Mouse (Mus musculus) hindbrain, embryonic 11.5 days (tissue): ENCODE results near the gene Chn1. TPM values are rescaled to one million over a fixed set of nuclear protein-coding genes. Genes with fewer than 3 reads are reported as not detected.
A peak's percentile ranks its signal among the peaks of the same experiment; 100 is the strongest.

Source experiments
- ATAC-seq: fragments of 200-750 bp; cut with Nextera tagmentation; 2 replicates; pipeline ENCODE4 v1.8.0; 2017; ENCODE audit warnings: mild to moderate bottlenecking, moderate TSS enrichment, moderate library complexity; ENCODE audit not compliant: low FRiP score
- DNase-seq: peaks from one replicate; pipeline ENCODE4 v3.0.0-alpha.2; 2015; ENCODE audit warnings: low spot score
- H3K27ac ChIP-seq: fragments of 300-500 bp; sonication (generic); 2 replicates; pipeline ENCODE4 v1.5.1; 2014; ENCODE audit warnings: mild to moderate bottlenecking, low read depth, low read length
- H3K27me3 ChIP-seq: fragments of 300-500 bp; sonication (generic); 2 replicates; pipeline ENCODE4 v1.6.1; 2014; ENCODE audit warnings: mild to moderate bottlenecking, low read length, moderate library complexity, mixed read lengths; ENCODE audit not compliant: control insufficient read depth, insufficient read depth
- H3K36me3 ChIP-seq: fragments of 300-500 bp; sonication (generic); 2 replicates; pipeline ENCODE4 v1.6.1; 2014; ENCODE audit warnings: mild to moderate bottlenecking, low read length, moderate library complexity, mixed read lengths; ENCODE audit not compliant: control insufficient read depth, insufficient read depth
- H3K4me1 ChIP-seq: fragments of 300-500 bp; sonication (generic); replicated peaks from 2 replicates; pipeline ENCODE4 v1.6.1; 2014; ENCODE audit warnings: low read length, mixed read lengths; ENCODE audit not compliant: control insufficient read depth, insufficient read depth
- H3K4me2 ChIP-seq: fragments of 300-500 bp; sonication (generic); replicated peaks from 2 replicates; pipeline ENCODE4 v1.6.1; 2014; ENCODE audit warnings: mild to moderate bottlenecking, low read depth, low read length
- H3K4me3 ChIP-seq: fragments of 300-500 bp; sonication (generic); 2 replicates; pipeline ENCODE4 v1.5.1; 2014; ENCODE audit warnings: low read depth, low read length
- H3K9ac ChIP-seq: fragments of 300-500 bp; sonication (generic); 2 replicates; pipeline ENCODE4 v1.6.1; 2014; ENCODE audit warnings: low read depth, low read length
- H3K9me3 ChIP-seq: fragments of 300-500 bp; sonication (generic); 2 replicates; pipeline ENCODE4 v1.6.1; 2016; ENCODE audit warnings: low read length; ENCODE audit not compliant: control insufficient read depth
- WGBS: fragments of 180-500 bp; shearing (Covaris S2); extraction: QIAGEN DNeasy Blood & Tissue Kit; methylation state at CpG from one replicate; pipeline ENCODE4 v1.1.7; 2014; 5-methylcytosine and 5-hydroxymethylcytosine counted together
- polyA plus RNA-seq: library from polyadenylated mRNA; unstranded; fragments of >200 nt; fragmentation: Nextera tagmentation; extraction: Ambion mirVana; gene quantifications from 2 replicates; pipeline ENCODE4 v1.2.1, GENCODE M21; 2014

The Chn1 gene
- polyA plus RNA-seq, 1 experiment from 2014 or later: 90.3 TPM

DNA sequence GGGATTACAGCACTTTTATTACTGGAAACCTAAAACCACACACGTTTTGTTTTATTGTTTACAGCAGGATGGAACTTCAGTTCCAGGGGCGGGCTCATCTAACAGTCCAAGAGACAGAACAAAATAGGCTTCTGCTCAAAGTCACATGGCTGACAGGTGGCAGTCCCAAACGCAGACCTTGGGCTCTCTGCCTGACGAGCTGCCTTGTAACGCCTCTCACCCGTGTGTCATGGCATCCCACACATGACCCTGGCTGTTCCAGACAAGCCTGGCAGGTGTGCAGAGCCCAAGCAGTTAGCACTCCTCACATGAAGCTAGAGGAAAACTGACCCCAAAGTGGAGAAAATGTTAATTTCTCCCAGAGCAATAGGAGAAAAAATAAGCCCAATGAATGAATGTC lies 163.3 kb downstream of the Chn1 start:
- 88% methylated on average over 6 of the region's 6 CpGs for WGBS
- ATAC-seq: no peak

DNA sequence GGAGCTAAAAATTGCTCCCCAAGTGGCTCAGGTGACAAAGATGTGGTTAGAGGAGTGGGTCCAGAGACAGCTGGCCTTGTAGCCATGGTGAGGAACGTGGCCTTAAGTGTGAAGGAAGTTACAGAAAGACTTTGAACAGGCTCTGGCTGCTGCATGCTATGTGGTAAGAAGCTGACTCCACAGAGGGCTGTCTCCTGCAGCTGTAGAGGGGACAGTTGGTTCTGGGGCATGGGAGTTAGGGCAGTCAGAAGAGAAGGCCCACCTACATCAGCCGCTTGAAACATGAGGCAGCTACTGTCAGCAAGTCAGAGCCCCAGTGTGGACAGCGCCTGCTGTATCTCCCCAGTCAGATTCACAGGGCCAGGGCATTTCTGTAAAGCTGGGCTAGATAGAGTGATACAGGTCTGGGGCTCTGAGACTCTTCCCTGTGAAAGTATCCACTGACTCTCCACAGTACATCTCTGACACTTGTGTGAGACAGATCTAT lies 165.4 kb downstream of the Chn1 start:
- ATAC-seq (no peak), DNase-seq (no peak)
- Histone ChIP-seq H3K4me1 (no peaks in the 10 kb centered on the region; the same call in 1 of the 2 replicates), H3K27me3 (no peaks in the 10 kb centered on the region), H3K9me3 (no peaks in the 10 kb centered on the region), H3K27ac (no peak overlapping the region), H3K36me3 (0 out of 2 replicates have a peak, but pooled peaks cover 2% of the 10 kb centered on the region), H3K4me2 (no peak overlapping the region), H3K4me3 (no peak overlapping the region), H3K9ac (no peak overlapping the region)
- 84% methylated on average over 3 of the region's 3 CpGs for WGBS

More for the DNA sequence above, 163.3 kb downstream of the Chn1 start:
- Histone ChIP-seq H3K36me3 (0 out of 2 replicates have a peak, but pooled peaks cover 2% of the 10 kb centered on the region), H3K4me3 (no peak overlapping the region), H3K4me1 (no peaks in the 10 kb centered on the region; the same call in 1 of the 2 replicates), H3K9me3 (no peaks in the 10 kb centered on the region), H3K27ac (no peak overlapping the region), H3K9ac (no peak overlapping the region), H3K27me3 (no peaks in the 10 kb centered on the region), H3K4me2 (no peak overlapping the region)
- DNase-seq: no peak

DNA sequence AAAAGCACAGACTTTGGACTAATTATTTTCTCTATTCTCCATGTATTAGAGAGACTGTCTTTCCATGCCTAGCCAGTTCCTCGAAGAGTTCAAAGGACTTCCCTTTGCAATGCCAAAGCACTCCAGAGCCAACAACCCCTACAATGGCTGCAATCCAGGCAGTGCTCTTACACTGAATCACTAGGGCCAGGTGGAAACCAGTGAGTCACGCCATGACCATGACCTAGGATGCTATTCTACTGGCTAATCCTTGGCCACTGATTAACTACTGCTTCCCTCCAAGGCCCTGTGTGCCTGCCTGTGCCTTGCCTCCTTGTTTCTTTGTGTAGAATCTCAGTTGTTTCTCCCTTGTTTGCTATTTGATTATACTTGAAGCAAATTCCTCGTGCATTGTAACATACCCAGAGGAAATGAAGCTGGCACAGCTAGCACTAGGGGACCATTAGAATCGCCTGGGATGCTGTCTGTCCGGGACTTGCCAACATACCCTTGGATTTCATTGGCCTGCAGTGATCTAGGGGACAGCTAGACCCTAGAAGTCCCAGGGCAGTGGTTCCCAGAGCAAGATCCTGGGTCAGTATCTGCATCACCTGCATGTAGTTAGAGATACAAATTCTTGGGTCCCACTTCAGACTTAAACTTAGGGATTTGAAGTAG lies 166.0 kb downstream of the Chn1 start:
- WGBS: 91% methylated on average over 5 of the region's 5 CpGs
- DNase-seq (no peak), ATAC-seq (no peak)
- Histone ChIP-seq H3K9me3 (no peaks in the 10 kb centered on the region), H3K36me3 (0 out of 2 replicates have a peak, but pooled peaks cover 2% of the 10 kb centered on the region), H3K9ac (no peak overlapping the region), H3K27me3 (no peaks in the 10 kb centered on the region), H3K4me1 (no peaks in the 10 kb centered on the region; the same call in 1 of the 2 replicates), H3K27ac (no peak overlapping the region), H3K4me3 (no peak overlapping the region), H3K4me2 (no peak overlapping the region)

DNA sequence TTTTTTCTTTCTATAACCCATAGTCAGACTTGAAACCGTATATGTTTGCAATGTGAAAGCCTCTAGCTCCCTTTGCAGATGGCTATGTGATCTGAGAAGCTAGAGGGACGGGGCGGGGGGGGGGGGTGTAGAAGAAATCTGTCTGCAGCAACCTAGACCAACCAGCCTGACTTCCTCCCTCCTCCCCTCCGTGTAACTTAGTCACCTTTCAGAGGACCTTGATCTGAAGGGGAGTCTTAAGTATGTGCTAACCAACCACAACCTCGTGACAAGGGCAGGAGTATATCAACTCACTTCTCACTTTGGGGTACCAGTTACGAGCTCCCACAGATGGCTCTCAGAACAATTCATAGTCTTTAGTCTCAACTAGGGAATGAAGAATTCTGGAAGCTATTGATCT lies 166.8 kb downstream of the Chn1 start:
- no peak overlapping the region for H3K27ac ChIP-seq
- H3K9ac ChIP-seq: no peak overlapping the region
- no peak overlapping the region for H3K4me2 ChIP-seq
- no peak for ATAC-seq
- DNase-seq: no peak
- no peaks in the 10 kb centered on the region; the same call in 1 of the 2 replicates for H3K4me1 ChIP-seq
- H3K27me3 ChIP-seq: no peaks in the 10 kb centered on the region
- H3K36me3 ChIP-seq: 0 out of 2 replicates have a peak, but pooled peaks cover 2% of the 10 kb centered on the region
- 81% methylated on average over 6 of the region's 6 CpGs for WGBS
- H3K4me3 ChIP-seq: no peak overlapping the region
- no peaks in the 10 kb centered on the region for H3K9me3 ChIP-seq

DNA sequence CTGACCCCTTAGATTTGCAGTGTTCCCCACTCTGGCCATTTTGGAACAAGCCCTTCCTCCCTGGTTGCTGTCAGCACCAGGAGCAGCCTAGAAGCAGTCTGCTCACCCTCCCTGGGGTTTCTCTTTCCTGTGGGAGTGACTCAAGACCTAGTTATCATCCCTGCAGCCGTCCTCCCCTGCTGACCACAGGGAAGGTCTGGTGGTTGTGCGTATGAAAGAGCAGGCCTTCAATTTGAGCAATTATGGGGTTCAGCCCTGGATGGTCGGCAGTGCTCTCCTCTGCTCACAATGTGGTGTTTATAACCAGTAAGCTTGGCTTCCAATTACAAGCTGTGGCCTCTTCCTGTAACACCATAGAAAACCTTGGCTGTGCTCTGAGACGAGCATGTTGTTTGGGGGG lies 167.5 kb downstream of the Chn1 start:
- Histone ChIP-seq H3K9me3 (no peaks in the 10 kb centered on the region), H3K4me1 (no peaks in the 10 kb centered on the region; the same call in 1 of the 2 replicates), H3K27me3 (no peaks in the 10 kb centered on the region), H3K9ac (no peak overlapping the region), H3K27ac (0 out of 2 replicates have a peak overlapping the region, but pooled peaks have one; percentile 27), H3K4me3 (no peak overlapping the region), H3K4me2 (no peak overlapping the region), H3K36me3 (0 out of 2 replicates have a peak, but pooled peaks cover 2% of the 10 kb centered on the region)
- DNase-seq: no peak
- WGBS: 50% methylated on average over 4 of the region's 4 CpGs
- ATAC-seq: no peak

DNA sequence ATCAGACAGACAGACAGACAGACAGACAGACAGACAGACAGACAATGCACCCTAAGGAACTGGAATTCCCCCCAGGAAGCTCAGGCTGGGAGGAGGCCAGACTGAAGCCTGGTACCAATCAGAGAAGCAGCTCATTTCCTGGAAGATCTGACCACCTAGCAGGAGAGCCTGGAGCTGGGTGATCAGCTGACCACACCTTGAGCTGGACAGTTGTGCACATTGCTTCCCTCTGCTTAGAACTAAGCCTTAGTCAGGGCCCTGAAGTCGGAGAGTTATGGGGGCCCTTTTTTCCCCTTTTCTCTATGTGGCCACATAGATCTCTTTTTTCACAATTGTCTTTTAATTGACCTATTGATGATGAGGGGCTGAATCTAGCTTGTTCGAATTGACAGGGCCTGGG lies 168.0 kb downstream of the Chn1 start:
- 64% methylated on average over 2 of the region's 2 CpGs for whole genome bisulfite sequencing
- no peak for DNase-seq
- 0 out of 2 replicates have a peak overlapping the region, but pooled peaks have one; percentile 27 for H3K27ac ChIP-seq
- H3K4me1 ChIP-seq: no peaks in the 10 kb centered on the region; the same call in 1 of the 2 replicates
- H3K9ac ChIP-seq: no peak overlapping the region
- no peaks in the 10 kb centered on the region for H3K27me3 ChIP-seq
- H3K9me3 ChIP-seq: no peaks in the 10 kb centered on the region
- H3K4me2 ChIP-seq: no peak overlapping the region
- ATAC-seq: no peak
- H3K4me3 ChIP-seq: no peak overlapping the region
- 0 out of 2 replicates have a peak, but pooled peaks cover 2% of the 10 kb centered on the region for H3K36me3 ChIP-seq

DNA sequence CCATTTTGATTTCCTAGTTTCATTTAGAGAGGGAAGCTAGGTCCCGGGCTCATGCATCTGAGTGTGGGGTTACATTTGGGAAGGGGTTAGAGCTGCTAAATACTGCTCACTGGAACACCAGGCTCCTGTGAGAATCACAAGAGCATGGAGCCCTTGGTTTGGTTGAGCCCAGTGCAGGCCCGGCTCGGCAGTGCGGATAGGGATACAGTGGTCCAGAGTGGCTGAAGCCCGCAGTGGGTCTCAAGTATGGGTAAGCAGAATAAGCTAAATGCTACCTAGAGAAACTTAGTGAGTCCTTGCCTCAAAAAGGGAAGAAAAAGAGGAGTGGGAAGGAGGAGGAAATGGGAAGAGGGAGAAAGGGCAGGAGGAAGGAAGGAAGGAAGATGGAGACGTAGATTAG lies 168.5 kb downstream of the Chn1 start:
- no peaks in the 10 kb centered on the region; the same call in 1 of the 2 replicates for H3K4me1 ChIP-seq
- 92% methylated on average over 6 of the region's 6 CpGs for WGBS
- H3K9me3 ChIP-seq: no peaks in the 10 kb centered on the region
- no peak for ATAC-seq
- no peaks in the 10 kb centered on the region for H3K27me3 ChIP-seq
- DNase-seq: no peak
- 0 out of 2 replicates have a peak, but pooled peaks cover 2% of the 10 kb centered on the region for H3K36me3 ChIP-seq
- H3K9ac ChIP-seq: no peak overlapping the region
- no peak overlapping the region for H3K27ac ChIP-seq
- H3K4me2 ChIP-seq: no peak overlapping the region
- no peak overlapping the region for H3K4me3 ChIP-seq

DNA sequence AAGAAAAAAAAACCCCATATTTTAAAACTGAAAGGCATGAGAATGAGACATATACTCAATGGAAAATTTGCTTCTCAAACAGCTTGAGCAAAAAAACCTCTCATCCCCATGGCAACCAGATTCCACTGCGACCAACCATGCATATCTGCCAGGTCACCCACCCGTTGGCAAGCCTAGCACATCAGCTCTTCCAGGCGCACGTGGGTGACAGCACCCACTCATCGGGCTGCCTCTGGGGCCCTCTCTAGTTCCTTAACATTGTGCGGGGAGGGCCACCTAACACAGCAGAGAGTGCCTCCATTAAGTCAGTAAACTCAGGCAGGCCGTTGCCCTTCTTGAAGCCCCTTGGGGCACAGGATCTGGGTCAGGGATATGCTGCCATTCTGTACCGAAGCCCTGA lies 170.1 kb downstream of the Chn1 start:
- ATAC-seq (no peak), DNase-seq (no peak)
- no peak overlapping the region for H3K4me3 ChIP-seq
- no peaks in the 10 kb centered on the region; the same call in 1 of the 2 replicates for H3K4me1 ChIP-seq
- no peak overlapping the region for H3K4me2 ChIP-seq
- no peaks in the 10 kb centered on the region for H3K27me3 ChIP-seq
- H3K9ac ChIP-seq: no peak overlapping the region
- no peaks in the 10 kb centered on the region for H3K36me3 ChIP-seq
- WGBS: 73% methylated on average over 8 of the region's 8 CpGs
- no peaks in the 10 kb centered on the region for H3K9me3 ChIP-seq
- no peak overlapping the region for H3K27ac ChIP-seq

DNA sequence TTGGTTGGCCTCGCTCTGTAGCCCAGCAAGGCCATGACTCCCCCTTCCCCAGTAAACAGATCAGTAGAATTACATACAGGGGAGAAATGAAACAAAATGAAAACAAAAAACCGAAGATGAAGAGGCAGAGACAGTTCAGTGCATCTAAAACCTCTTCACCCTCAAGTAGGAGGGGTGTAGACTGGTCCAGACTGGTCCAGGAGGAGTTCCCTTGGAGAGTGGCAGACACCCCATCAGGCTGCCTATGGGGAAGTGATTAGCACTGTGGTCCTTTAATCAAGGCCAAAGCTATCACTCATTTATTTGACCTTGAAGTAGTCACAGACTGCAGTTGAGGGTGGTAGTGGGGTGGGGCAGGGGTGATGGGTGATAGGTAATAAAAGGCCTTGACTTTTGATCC lies 170.6 kb downstream of the Chn1 start:
- H3K9ac ChIP-seq: no peak overlapping the region
- no peak for ATAC-seq
- WGBS: 80% methylated on average over 2 of the region's 2 CpGs

More for the DNA sequence above, 170.6 kb downstream of the Chn1 start:
- H3K4me2 ChIP-seq: no peak overlapping the region
- H3K9me3 ChIP-seq: no peaks in the 10 kb centered on the region
- H3K4me1 ChIP-seq: no peaks in the 10 kb centered on the region; the same call in 1 of the 2 replicates
- no peak for DNase-seq
- no peak overlapping the region for H3K4me3 ChIP-seq
- no peaks in the 10 kb centered on the region for H3K27me3 ChIP-seq
- H3K36me3 ChIP-seq: no peaks in the 10 kb centered on the region
- H3K27ac ChIP-seq: no peak overlapping the region
